Mouse (Mus musculus) layer of hippocampus, adult 11-12 months (tissue): ENCODE data around the gene Krt33b.

Experiments
- DNase-seq: peaks from one replicate; pipeline ENCODE4 v3.0.0; 2022; ENCODE audit warnings: low spot score

Gene Krt33b

DNA sequence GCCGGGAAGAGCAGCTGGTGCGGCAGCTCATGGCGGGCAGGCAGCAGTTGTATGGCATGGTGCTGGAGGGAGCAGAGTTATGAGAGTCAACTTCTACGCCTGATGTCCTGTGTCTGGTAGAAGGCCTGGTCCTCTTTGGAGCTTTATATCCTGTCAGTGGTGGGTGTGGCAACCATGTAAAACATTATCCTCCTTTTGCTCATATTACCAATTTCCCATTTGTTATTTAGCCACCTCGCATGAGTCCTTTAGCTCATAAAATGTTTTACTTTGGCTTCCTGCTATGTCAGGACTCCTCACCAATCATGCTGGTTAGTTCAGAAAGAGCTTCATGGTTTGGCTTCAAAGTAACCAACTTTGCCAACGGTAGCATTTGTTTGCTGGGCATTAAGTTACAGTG lies at the start of gene Krt33b:
Gene Krt33b (minus strand): TSS at position 101 of the 400 bp plus-strand sequence.
- DNase-seq = no peak

DNA sequence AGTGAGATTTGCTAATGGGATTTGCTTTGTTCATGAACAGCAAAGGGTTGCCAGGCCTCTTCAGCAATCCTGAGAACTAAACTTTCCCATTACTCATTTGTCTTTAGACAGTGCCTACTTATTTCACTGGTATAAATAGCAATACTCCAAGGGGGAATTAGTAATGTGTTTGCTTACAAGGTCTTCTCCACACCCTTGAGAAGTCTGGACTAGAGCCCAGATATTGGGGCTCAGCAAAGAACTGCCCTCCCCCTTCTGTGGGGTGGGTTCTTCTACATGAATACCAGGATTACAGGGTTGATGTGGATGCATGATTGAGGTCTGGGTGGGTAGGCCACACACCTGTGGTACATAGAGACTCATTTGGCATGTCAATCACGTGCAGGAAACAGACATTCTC lies 44.2 kb upstream of the Krt33b start:
- no peak for DNase-seq

DNA sequence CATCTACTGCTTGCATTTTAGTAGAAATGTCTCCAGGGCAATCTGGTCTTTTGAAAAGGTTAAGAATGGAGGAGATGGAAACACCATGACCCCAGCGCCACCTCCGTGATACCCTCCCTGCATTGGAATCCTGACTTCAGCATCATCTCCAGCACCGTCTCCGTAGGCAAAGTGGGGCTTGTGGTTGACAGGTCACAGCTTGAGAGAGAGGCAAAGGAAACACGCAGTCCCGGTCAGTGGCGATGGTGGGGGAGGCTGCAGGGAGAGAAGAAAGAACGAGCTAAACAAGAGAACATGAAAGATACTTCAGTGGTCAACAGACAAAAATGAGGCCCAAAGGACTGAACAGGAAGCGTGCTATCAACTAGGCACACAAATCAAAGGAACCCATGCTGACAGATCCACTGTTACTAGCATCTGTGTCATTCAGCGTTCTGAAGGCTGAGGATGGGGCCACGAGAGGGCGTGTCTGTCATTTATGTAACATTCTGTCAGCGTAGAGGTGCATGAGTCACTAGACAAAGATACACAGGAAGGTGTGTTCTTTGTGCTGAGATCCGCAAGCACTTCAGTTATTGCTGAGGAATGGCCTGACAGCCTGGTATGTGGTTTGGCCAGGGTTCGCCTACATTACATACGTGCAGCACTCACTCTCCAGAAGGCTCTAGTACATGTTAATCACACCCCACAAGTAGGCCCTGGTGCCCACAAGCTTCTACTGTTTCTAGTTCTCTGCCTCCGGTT lies 37.8 kb upstream of the Krt33b start:
- DNase-seq = no peak

DNA sequence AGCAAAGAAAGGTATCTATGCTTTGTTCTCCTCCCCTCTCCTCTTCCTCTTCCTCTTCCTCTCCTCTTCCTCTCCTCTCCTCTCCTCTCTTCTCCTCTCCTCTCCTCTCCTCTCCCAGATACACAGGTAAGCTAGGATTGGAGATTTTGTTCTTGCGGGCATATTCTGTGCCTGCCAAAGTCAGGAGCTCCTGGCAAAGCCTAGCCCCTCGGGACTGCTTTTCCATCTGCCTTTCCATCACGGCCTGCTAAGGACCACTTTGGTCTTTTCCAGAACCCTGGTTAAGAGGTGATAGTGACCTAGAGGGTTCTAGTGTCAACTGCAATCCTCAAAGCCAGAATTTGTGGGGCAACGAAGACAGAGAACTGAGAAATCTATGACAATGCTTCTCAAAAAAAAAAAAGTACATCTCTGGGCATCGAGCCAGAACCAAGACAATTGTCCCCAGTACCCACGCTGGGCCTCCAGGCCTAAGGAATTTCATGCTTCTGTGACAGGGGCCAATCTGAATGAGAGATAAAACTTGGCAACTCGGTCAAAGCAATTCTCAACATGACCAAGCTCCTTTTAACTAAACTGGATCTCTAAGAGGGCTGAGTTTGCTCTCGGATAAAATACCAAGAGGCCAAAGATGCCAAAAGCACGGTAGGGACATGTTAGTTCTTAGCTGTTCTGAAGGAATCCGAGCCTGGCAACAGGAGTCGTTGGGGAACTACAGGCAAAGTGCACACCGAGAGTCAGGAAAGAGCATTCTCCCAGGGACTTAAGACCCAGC lies 36.8 kb upstream of the Krt33b start:
- no peak for DNase-seq

GRCm38 (mm10) chr11:100058875-100059274 lies 29.2 kb upstream of the Krt33b start:
- DNase-seq = no peak

- no peak for DNase-seq
Observed at GRCm38 (mm10) chr11:100055686-100056655, 26.3 kb upstream of the Krt33b start.

- DNase-seq = no peak
Observed at GRCm38 (mm10) chr11:100050451-100050850, 20.8 kb upstream of the Krt33b start, which contains the start of gene Krt31. Gene Krt31, minus strand, starts transcription at chr11:100050551.

DNA sequence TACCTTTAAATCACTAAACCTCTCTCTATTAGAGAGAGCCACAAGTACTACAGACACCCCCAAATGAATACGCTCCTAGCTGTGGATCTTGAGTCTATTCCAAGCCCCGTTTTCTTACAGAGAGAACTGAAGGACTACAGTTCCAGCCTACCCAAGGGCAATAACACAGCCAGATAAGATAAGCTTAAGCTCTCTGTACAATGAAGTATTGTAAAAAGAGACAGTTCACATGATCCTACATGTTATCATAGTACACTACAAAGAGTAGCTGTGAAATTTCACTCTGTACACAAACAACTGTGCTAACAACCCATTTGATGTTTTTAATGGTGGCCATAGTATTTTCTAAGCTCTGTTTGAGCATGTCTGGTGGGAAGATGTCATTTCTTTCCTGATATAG lies 17.5 kb upstream of the Krt33b start:
- no peak for DNase-seq

GRCm38 (mm10) chr11:100046303-100046866 lies 16.7 kb upstream of the Krt33b start:
- no peak for DNase-seq

GRCm38 (mm10) chr11:100041454-100041853 lies 11.8 kb upstream of the Krt33b start, which contains the start of gene Krt34:
Gene Krt34, minus strand, starts transcription at chr11:100041554.
- DNase-seq = no peak

DNA sequence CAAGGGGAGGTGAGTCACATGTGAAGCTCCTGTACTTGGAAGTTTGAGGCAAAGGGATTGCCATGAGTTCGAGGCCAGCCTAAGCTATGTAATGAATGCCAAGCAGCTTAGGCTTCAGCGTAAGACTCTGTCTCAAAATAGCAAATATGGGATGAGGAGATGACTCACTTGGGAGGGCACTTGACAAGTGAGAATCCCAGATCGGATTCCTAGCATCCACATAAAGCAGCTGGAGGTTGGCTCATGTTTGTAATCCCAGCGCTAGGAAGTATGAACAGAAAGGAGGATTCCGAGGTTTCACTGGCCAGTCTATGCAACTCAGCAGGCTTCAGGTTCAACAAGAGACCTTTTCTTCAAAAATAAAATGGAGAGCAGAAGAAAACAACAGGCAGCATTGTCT lies 8.2 kb downstream of the Krt33b start:
- DNase-seq = no peak

DNA sequence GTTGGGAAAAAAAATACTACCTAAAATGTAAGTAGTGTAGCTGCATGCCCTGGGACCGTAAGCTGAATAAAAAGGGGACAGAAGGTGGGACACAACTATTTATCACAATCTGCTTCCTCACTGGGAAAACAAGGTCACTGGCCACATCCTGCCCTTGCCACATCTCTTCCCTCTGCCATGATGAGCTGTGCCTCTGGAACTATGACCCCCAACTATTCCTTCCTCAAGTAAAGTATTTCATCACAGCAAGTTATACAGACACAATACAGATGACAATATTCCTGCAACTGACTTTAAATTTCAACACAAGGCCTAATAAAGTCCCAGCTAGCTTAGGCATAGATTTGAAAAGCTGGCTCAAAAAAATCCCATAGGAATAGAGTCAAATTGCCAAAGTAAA lies 10.2 kb downstream of the Krt33b start:
- DNase-seq = no peak

GRCm38 (mm10) chr11:100016112-100016511 lies 13.6 kb downstream of the Krt33b start, which contains the start of gene Krt33a:
Gene Krt33a, minus strand, starts transcription at chr11:100016212.
- no peak for DNase-seq

GRCm38 (mm10) chr11:100013691-100014171 lies 15.9 kb downstream of the Krt33b start:
- DNase-seq = no peak

DNA sequence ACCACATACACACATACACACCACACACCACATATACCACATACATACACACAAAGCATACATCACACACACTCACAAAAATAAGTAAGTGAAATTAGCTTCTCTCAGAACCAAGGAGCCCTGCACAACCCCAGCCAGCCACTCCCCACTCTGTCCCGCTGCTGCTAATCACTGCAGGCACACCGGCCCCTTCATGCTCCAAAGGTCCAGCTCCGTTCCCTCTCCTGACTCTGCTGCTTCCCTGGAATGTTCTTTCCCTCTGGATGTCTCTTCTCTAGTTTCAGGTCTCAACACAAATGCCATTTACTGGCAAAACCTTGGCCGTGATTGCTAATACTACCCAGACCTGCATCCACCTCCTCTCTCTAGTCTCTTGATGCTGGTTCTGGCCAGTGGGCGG lies 19.0 kb downstream of the Krt33b start:
- no peak for DNase-seq

DNA sequence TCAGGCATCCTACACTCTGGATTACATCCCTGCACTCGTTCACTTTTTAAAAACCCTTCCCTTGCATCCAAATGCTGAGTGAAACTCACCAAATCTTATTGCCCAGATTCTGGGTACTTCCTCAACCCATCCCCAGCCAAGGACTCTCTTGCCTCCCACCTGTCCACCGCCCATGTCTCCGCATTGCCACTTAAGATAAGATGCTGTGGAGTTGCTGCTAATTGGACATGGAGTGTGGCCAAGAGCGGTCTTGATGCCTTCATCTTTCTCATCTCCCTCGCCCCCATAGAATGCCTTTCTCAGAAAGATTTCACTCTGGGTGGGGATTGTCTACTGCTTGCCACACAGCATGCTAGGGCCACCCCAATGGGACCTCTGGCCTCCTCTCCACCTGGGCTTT lies 21.3 kb downstream of the Krt33b start:
- DNase-seq = no peak

DNA sequence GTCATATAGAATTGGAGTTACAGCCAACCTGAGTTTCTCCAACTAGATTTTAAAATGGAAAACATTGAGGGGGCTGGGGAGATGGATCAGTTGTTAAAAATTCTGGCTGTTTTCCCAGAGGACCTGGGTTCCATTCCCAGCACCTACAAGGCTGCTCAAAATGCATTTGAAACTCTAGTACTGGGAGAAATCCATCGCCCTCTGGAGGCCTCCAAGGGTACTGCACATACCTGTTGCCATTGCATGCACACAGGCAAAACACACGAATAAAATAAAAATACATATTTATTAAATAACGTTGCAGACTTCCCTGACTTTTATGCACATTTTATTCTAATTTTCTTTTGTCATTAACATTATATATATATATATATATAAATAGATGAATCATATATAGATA lies 23.0 kb downstream of the Krt33b start:
- DNase-seq = no peak

- DNase-seq = no peak
Observed at GRCm38 (mm10) chr11:100005905-100006304, 23.8 kb downstream of the Krt33b start.

DNA sequence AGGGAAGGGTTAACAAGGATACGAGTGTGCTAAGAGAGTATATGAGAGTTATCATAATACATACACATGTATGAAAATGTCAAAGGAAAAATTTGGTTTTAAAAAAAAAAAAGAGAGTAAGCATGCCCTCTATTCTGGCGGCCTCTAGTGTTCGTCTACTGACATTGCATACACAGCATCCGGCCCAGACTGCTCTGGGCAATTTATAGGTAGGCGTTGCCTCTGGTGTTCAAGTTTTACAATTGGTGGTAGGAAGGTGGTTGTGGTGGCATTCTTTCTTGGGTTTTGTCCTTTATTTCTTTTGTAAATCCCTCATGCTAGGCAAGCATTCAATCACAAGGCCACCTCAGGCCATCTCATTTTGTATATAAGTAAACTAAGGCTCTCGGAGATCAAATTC lies 24.8 kb downstream of the Krt33b start:
- peak; percentile 69 for DNase-seq

GRCm38 (mm10) chr11:99999091-99999490 lies 30.6 kb downstream of the Krt33b start:
- DNase-seq = no peak

- DNase-seq = no peak
Observed at GRCm38 (mm10) chr11:99994384-99994661, 35.3 kb downstream of the Krt33b start.
